Mouse (Mus musculus) hindbrain, embryonic 14.5 days (tissue): Measurements from ENCODE around the gene Spint2. TPM values are rescaled to one million over a fixed set of nuclear protein-coding genes. Genes with fewer than 3 reads are reported as not detected.

Experiments
- polyA plus RNA-seq: library from polyadenylated mRNA; unstranded; fragments of >200 nt; fragmentation: Nextera tagmentation; extraction: Ambion mirVana; gene quantifications from 2 replicates; pipeline ENCODE4 v1.2.1, GENCODE M21; 2014

Spint2 gene
- polyA plus RNA-seq, 1 experiment from 2014 or later = 71.3 TPM

Other genes starting within 250 kb of the Spint2 start
- 5.1 and 7.6 TPM in 2 replicates for gene Ryr1, start 156.7 kb downstream of the Spint2 start, polyA plus RNA-seq
- 0.91 and 1.1 TPM in 2 replicates for gene Rasgrp4, start 147.1 kb downstream of the Spint2 start, polyA plus RNA-seq
- 25.8 and 32.8 TPM in 2 replicates for gene Fam98c, start 125.7 kb downstream of the Spint2 start, polyA plus RNA-seq
- 0.36 and 1.0 TPM in 2 replicates for gene Ggn, start 111.7 kb downstream of the Spint2 start, polyA plus RNA-seq
- gene Spred3, start 111.5 kb downstream of the Spint2 start, polyA plus RNA-seq = 10.3 and 10.5 TPM in 2 replicates
- gene Psmd8, start 101.2 kb downstream of the Spint2 start, polyA plus RNA-seq = 295 and 302 TPM in 2 replicates
- gene Catsperg1, start 67.9 kb downstream of the Spint2 start, polyA plus RNA-seq = 2.6 and 3.3 TPM in 2 replicates
- 0.66 and 0.78 TPM in 2 replicates for gene Kcnk6, start 49.4 kb downstream of the Spint2 start, polyA plus RNA-seq
- gene Yif1b, start 43.6 kb downstream of the Spint2 start, polyA plus RNA-seq = 96.6 and 101 TPM in 2 replicates
- gene 2200002D01Rik, start 33.4 kb downstream of the Spint2 start, polyA plus RNA-seq = 0.61 and 0.67 TPM in 2 replicates
- gene Ppp1r14a, start 7.4 kb upstream of the Spint2 start, polyA plus RNA-seq = 2.2 and 3.6 TPM in 2 replicates
- 160 and 161 TPM in 2 replicates for gene Dpf1, start 22.0 kb upstream of the Spint2 start, polyA plus RNA-seq
- gene Sipa1l3, start 236.7 kb upstream of the Spint2 start, polyA plus RNA-seq = 18.8 and 21.4 TPM in 2 replicates